Mouse (Mus musculus) stomach, postnatal 0 days (tissue): ENCODE data around the gene Hcst.

Experiments
- CTCF ChIP-seq: IDR thresholded peaks from 2 replicates; pipeline ENCODE4 v1.5.1; 2016; ENCODE audit warnings: antibody characterized with exemption, low read depth, mild to moderate bottlenecking, moderate library complexity
- EP300 ChIP-seq: optimal IDR thresholded peaks from 2 replicates; pipeline ENCODE3; 2016; ENCODE audit warnings: antibody characterized with exemption

- TF ChIP-seq CTCF = no peak
- TF ChIP-seq EP300 = no peak
These were observed 45.2 kb upstream of the Hcst start for GRCm38 (mm10) chr7:30464816-30465300.
